Mouse (Mus musculus) G1E-ER4 (cell line): Measurements from ENCODE around the gene Ccnk. TPM values are rescaled to one million over a fixed set of nuclear protein-coding genes. Genes with fewer than 3 reads are reported as not detected.

Experiments used
- GATA1 ChIP-seq: IDR thresholded peaks from one replicate; pipeline ENCODE4 v1.8.0; 2012; ENCODE audit warnings: low read length, inconsistent platforms
- polyA plus RNA-seq: library from polyadenylated mRNA; stranded (reverse); fragments of >175 nt; gene quantifications from 2 replicates; pipeline ENCODE4 v1.2.3, GENCODE M21; 2012

Ccnk gene
- polyA plus RNA-seq, 1 experiment, result 159 TPM

- no peak for TF ChIP-seq GATA1
Measured at GRCm38 (mm10) chr12:108246759-108247500, 67.6 kb downstream of the Ccnk start.

GRCm38 (mm10) chr12:108249019-108249418 lies 69.6 kb downstream of the Ccnk start:
- TF ChIP-seq GATA1, result no peak

GRCm38 (mm10) chr12:108249522-108249921 lies 70.1 kb downstream of the Ccnk start:
- no peak for TF ChIP-seq GATA1

- no peak for TF ChIP-seq GATA1
Measured at GRCm38 (mm10) chr12:108251034-108251792, 71.8 kb downstream of the Ccnk start.

- TF ChIP-seq GATA1, result no peak
Measured at GRCm38 (mm10) chr12:108251825-108252542, 72.6 kb downstream of the Ccnk start.

Other genes with a start within 250 kb of the Ccnk start
- gene Bcl11b, start 176.0 kb upstream of the Ccnk start, polyA plus RNA-seq, result not detected in 2 replicates
- 12.3 and 16.3 TPM in 2 replicates for gene Setd3, start 265 bp upstream of the Ccnk start, polyA plus RNA-seq
- not detected in 2 replicates for gene Ccdc85c, start 95.8 kb downstream of the Ccnk start, polyA plus RNA-seq
- not detected in 2 replicates for gene Hhipl1, start 126.7 kb downstream of the Ccnk start, polyA plus RNA-seq
- not detected in 2 replicates for gene Cyp46a1, start 154.8 kb downstream of the Ccnk start, polyA plus RNA-seq
- gene Eml1, start 191.4 kb downstream of the Ccnk start, polyA plus RNA-seq, result not detected in 2 replicates